Comparison of ENCODE assay signal across 22 mouse cellular contexts in the genomic region with DNA sequence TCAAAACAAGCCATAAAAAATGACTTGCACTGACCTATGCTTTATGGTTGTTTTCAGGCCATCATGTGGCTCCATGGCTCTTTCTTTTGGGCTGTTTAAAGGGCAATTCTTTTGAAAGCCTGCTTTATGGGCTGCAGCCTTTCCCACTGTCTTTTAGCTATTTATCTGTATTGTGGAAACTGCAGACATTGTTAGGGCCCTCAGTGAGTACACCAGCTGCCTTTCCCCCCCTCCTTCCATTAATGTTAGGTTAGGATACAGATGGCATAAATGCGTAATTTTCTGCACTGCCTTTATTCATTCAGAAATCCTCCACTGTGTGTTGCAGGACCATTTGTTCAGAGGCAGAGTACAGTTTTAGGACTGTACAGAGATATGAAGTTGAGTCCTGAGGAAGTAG.
DNase-seq lines count a peak whose midpoint lies in the region; ATAC-seq and TF ChIP-seq lines count a peak whose summit lies in the region.
"Had no signal": no experiment of that assay in that cellular context is flagged by ENCODE, and none has a peak within 500 bp of the region (broad histone marks: within the 10 kb centered on the region; RNA-seq: fewer than 3 reads in every experiment).

No protein-coding gene starts in this region.

- H3K4me3 ChIP-seq in intestine, embryonic 14.5 days (ENCODE audit: low read depth, low read length) = no peak overlapping the region
- no peak overlapping the region for H3K4me3 ChIP-seq in intestine, postnatal 0 days (ENCODE audit: low read depth, low read length)
- no peak overlapping the region for H3K4me3 ChIP-seq in forebrain, embryonic 15.5 days
- no peak overlapping the region for H3K4me3 ChIP-seq in neural tube, embryonic 12.5 days
- H3K4me3 ChIP-seq: embryonic facial prominence, embryonic 15.5 days; liver, embryonic 12.5 days; megakaryocyte, embryonic 14.5 days had no signal

- no peak for DNase-seq in intestine, embryonic 14.5 days (ENCODE audit: low spot score)
- DNase-seq in brain, embryonic 14.5 days (ENCODE audit: low read depth) = peak; percentile 74
- DNase-seq in adrenal gland, postnatal 4 days (ENCODE audit: low spot score in 2 of 2) = no peak
- no peak for DNase-seq in lung, postnatal 36 days
- DNase-seq: B cell, adult 2 months; cerebellum, adult 11 months; cerebellum, postnatal 36 days; gastrocnemius, postnatal 14 days; heart, postnatal 10 days; kidney, adult 11 months; kidney, postnatal 4 days; layer of hippocampus, postnatal 36 days; left cerebral cortex, postnatal 4 days; spleen, adult 18-20 months; thymus, postnatal 25 days had no signal

- no peak for TF ChIP-seq CTCF in intestine, postnatal 0 days (IDR thresholded peaks at IDR 0.05; ENCODE audit: low read depth)
- TF ChIP-seq CTCF in brain, embryonic 14.5 days (IDR thresholded peaks at IDR 0.05; ENCODE audit: borderline replicate concordance, extremely low read depth, insufficient read depth, insufficient read length) = no peak

- no peaks in the 10 kb centered on the region for H3K9me3 ChIP-seq in intestine, embryonic 14.5 days (ENCODE audit: control insufficient read depth, low read length)
- H3K9me3 ChIP-seq in intestine, postnatal 0 days (ENCODE audit: control insufficient read depth) = no peaks in the 10 kb centered on the region
- no peaks in the 10 kb centered on the region for H3K9me3 ChIP-seq in forebrain, embryonic 15.5 days
- H3K9me3 ChIP-seq in neural tube, embryonic 12.5 days = no peaks in the 10 kb centered on the region
- H3K9me3 ChIP-seq: embryonic facial prominence, embryonic 15.5 days; liver, embryonic 12.5 days; megakaryocyte, embryonic 14.5 days had no signal

- H3K36me3 ChIP-seq in intestine, embryonic 14.5 days (ENCODE audit: control insufficient read depth, insufficient read depth, low read length) = 0 out of 2 replicates have a peak, but pooled peaks cover 3% of the 10 kb centered on the region
- no peaks in the 10 kb centered on the region for H3K36me3 ChIP-seq in intestine, postnatal 0 days (ENCODE audit: control insufficient read depth, insufficient read depth)
- no peaks in the 10 kb centered on the region for H3K36me3 ChIP-seq in forebrain, embryonic 15.5 days
- no peaks in the 10 kb centered on the region for H3K36me3 ChIP-seq in neural tube, embryonic 12.5 days
- H3K36me3 ChIP-seq: liver, embryonic 12.5 days had no signal

- H3K4me2 ChIP-seq in intestine, embryonic 14.5 days (ENCODE audit: low read length) = no peak overlapping the region
- H3K4me2 ChIP-seq in intestine, postnatal 0 days (replicated peaks; ENCODE audit: low read depth) = no peak overlapping the region
- no peak overlapping the region for H3K4me2 ChIP-seq in forebrain, embryonic 15.5 days (replicated peaks)
- 0 out of 2 replicates have a peak overlapping the region, but pooled peaks have one; percentile 2 for H3K4me2 ChIP-seq in neural tube, embryonic 12.5 days (replicated peaks)
- H3K4me2 ChIP-seq: embryonic facial prominence, embryonic 15.5 days; liver, embryonic 12.5 days had no signal

- 0 out of 2 replicates have a peak, but pooled peaks have one; percentile 15 for ATAC-seq in intestine, embryonic 14.5 days (replicated peaks; ENCODE audit: low FRiP score, low TSS enrichment, low read depth)
- no peak for ATAC-seq in intestine, postnatal 0 days
- peak; percentile 92 for ATAC-seq in forebrain, embryonic 15.5 days (replicated peaks)
- ATAC-seq in neural tube, embryonic 12.5 days (ENCODE audit: low FRiP score, low read depth) = peak; percentile 78
- ATAC-seq: liver, embryonic 12.5 days had no signal

- H3K27ac ChIP-seq in intestine, embryonic 14.5 days (ENCODE audit: low read depth) = no peak overlapping the region
- H3K27ac ChIP-seq in intestine, postnatal 0 days (ENCODE audit: low read depth, low read length) = no peak overlapping the region
- H3K27ac ChIP-seq in forebrain, embryonic 15.5 days (replicated peaks) = peak overlapping the region; percentile 53
- no peak overlapping the region for H3K27ac ChIP-seq in neural tube, embryonic 12.5 days
- H3K27ac ChIP-seq: embryonic facial prominence, embryonic 15.5 days; liver, embryonic 12.5 days; stomach, postnatal 0 days had no signal

- H3K4me1 ChIP-seq in intestine, embryonic 14.5 days (replicated peaks; ENCODE audit: control insufficient read depth, insufficient read depth, low read length) = no peaks in the 10 kb centered on the region
- H3K4me1 ChIP-seq in intestine, postnatal 0 days (replicated peaks; ENCODE audit: control insufficient read depth, insufficient read depth, low read length) = peaks cover 3% of the 10 kb centered on the region; the same call in 1 of the 2 replicates
- peaks cover 7% of the 10 kb centered on the region; the same call in 1 of the 2 replicates for H3K4me1 ChIP-seq in forebrain, embryonic 15.5 days
- H3K4me1 ChIP-seq in neural tube, embryonic 12.5 days = peaks cover 7% of the 10 kb centered on the region
- H3K4me1 ChIP-seq: embryonic facial prominence, embryonic 15.5 days; liver, embryonic 12.5 days had no signal

- no peak for TF ChIP-seq POLR2A in brain, embryonic 14.5 days (IDR thresholded peaks at IDR 0.05; ENCODE audit: borderline replicate concordance, extremely low read depth, insufficient read depth, insufficient read length, poor library complexity, severe bottlenecking)

- H3K9ac ChIP-seq in intestine, embryonic 14.5 days (ENCODE audit: low read length) = no peak overlapping the region
- H3K9ac ChIP-seq in intestine, postnatal 0 days (ENCODE audit: low read depth, low read length) = no peak overlapping the region
- no peak overlapping the region for H3K9ac ChIP-seq in forebrain, embryonic 15.5 days (replicated peaks)
- H3K9ac ChIP-seq in neural tube, embryonic 12.5 days = no peak overlapping the region
- H3K9ac ChIP-seq: embryonic facial prominence, embryonic 15.5 days; liver, embryonic 12.5 days had no signal

- H3K27me3 ChIP-seq in intestine, embryonic 14.5 days (replicated peaks; ENCODE audit: control insufficient read depth, insufficient read depth, low read length) = no peaks in the 10 kb centered on the region
- no peaks in the 10 kb centered on the region for H3K27me3 ChIP-seq in intestine, postnatal 0 days (replicated peaks; ENCODE audit: control insufficient read depth, insufficient read depth, low read length)
- H3K27me3 ChIP-seq in forebrain, embryonic 15.5 days = no peaks in the 10 kb centered on the region
- no peaks in the 10 kb centered on the region for H3K27me3 ChIP-seq in neural tube, embryonic 12.5 days (replicated peaks)
- H3K27me3 ChIP-seq: embryonic facial prominence, embryonic 15.5 days; liver, embryonic 12.5 days; megakaryocyte, embryonic 14.5 days had no signal

- 76% methylated on average over 1 of the region's 1 CpGs for WGBS in intestine, embryonic 14.5 days
- WGBS in intestine, postnatal 0 days = 92% methylated on average over 1 of the region's 1 CpGs
- WGBS in forebrain, embryonic 15.5 days = 32% methylated on average over 1 of the region's 1 CpGs
- WGBS in neural tube, embryonic 12.5 days = 28% methylated on average over 1 of the region's 1 CpGs
